9 mouse cellular contexts compared by ENCODE assay signal in genomic region chr5:125466483-125466882, GRCm38 (mm10). TPM values are rescaled to one million over a fixed set of nuclear protein-coding genes. Genes with fewer than 3 reads are reported as not detected.
DNase-seq lines count a peak whose midpoint lies in the region; ATAC-seq and TF ChIP-seq lines count a peak whose summit lies in the region.
"Had no signal": no experiment of that assay in that cellular context is flagged by ENCODE, and none has a peak within 500 bp of the region (broad histone marks: within the 10 kb centered on the region; RNA-seq: fewer than 3 reads in every experiment).

No protein-coding gene starts in this region.

- peak; percentile 50 for DNase-seq in kidney, adult 11 months
- no peak for DNase-seq in kidney, postnatal 14 days
- peak; percentile 3 for DNase-seq in brain, embryonic 14.5 days (ENCODE audit: low read depth)
- no peak for DNase-seq in midbrain, embryonic 11.5 days (ENCODE audit: low spot score, missing footprints)
- DNase-seq in cerebellum, adult 11-12 months = no peak
- no peak for DNase-seq in ovary, postnatal 36 days (ENCODE audit: low spot score)
- DNase-seq: gastrocnemius, postnatal 10 days; layer of hippocampus, adult 9-11 months had no signal

- peaks cover 5% of the 10 kb centered on the region for H3K4me1 ChIP-seq in kidney, embryonic 15.5 days
- peaks cover 5% of the 10 kb centered on the region; the same call in 1 of the 2 replicates for H3K4me1 ChIP-seq in midbrain, embryonic 11.5 days (ENCODE audit: control insufficient read depth, insufficient read depth, low read length)

- no peak for TF ChIP-seq CTCF in brain, embryonic 14.5 days (IDR thresholded peaks at IDR 0.05; ENCODE audit: borderline replicate concordance, extremely low read depth, insufficient read depth, insufficient read length)

- H3K27ac ChIP-seq in kidney, embryonic 15.5 days = no peak overlapping the region
- no peak overlapping the region for H3K27ac ChIP-seq in midbrain, embryonic 11.5 days (ENCODE audit: low read depth, low read length)

- no peaks in the 10 kb centered on the region for H3K27me3 ChIP-seq in kidney, embryonic 15.5 days
- H3K27me3 ChIP-seq in midbrain, embryonic 11.5 days (ENCODE audit: control insufficient read depth, insufficient read depth, low read length) = no peaks in the 10 kb centered on the region

- no peak for ATAC-seq in kidney, embryonic 15.5 days (replicated peaks; ENCODE audit: low FRiP score)
- no peak for ATAC-seq in midbrain, embryonic 11.5 days (ENCODE audit: low FRiP score)

- no peak overlapping the region for H3K9ac ChIP-seq in kidney, embryonic 15.5 days
- H3K9ac ChIP-seq in midbrain, embryonic 11.5 days (ENCODE audit: low read length) = no peak overlapping the region

- TF ChIP-seq POLR2A in brain, embryonic 14.5 days (IDR thresholded peaks at IDR 0.05; ENCODE audit: borderline replicate concordance, extremely low read depth, insufficient read depth, insufficient read length, poor library complexity, severe bottlenecking) = no peak

- WGBS in kidney, embryonic 15.5 days = 89% methylated on average over 5 of the region's 5 CpGs
- WGBS in midbrain, embryonic 11.5 days = 93% methylated on average over 5 of the region's 5 CpGs

- no peak overlapping the region for H3K4me3 ChIP-seq in kidney, embryonic 15.5 days (replicated peaks)
- H3K4me3 ChIP-seq in midbrain, embryonic 11.5 days (ENCODE audit: low read depth, low read length) = no peak overlapping the region

- H3K4me2 ChIP-seq in kidney, embryonic 15.5 days = 0 out of 2 replicates have a peak overlapping the region, but pooled peaks have one; percentile 53
- H3K4me2 ChIP-seq in midbrain, embryonic 11.5 days = peak overlapping the region; percentile 44

- no peaks in the 10 kb centered on the region for H3K36me3 ChIP-seq in kidney, embryonic 15.5 days
- H3K36me3 ChIP-seq in midbrain, embryonic 11.5 days (ENCODE audit: control insufficient read depth, insufficient read depth, low read length) = no peaks in the 10 kb centered on the region

- no peaks in the 10 kb centered on the region for H3K9me3 ChIP-seq in kidney, embryonic 15.5 days (replicated peaks)
- no peaks in the 10 kb centered on the region for H3K9me3 ChIP-seq in midbrain, embryonic 11.5 days (ENCODE audit: control insufficient read depth, low read length)

RNA-seq across cellular contexts. Expression of gene Aacs, which starts 9.1 kb away (rescaled TPM):
- polyA plus RNA-seq in brain, embryonic 14.5 days (2012; rRNA removed) = 69.9 and 73.4 TPM in 2 replicates
- 36.0 and 40.7 TPM in 2 replicates for polyA plus RNA-seq in kidney, embryonic 15.5 days (2015; fragmentation: Nextera tagmentation; extraction: Ambion mirVana)
- 45.6 and 53.2 TPM in 2 replicates for polyA plus RNA-seq in midbrain, embryonic 11.5 days (2014; fragmentation: Nextera tagmentation; extraction: Ambion mirVana)

RNA-seq across cellular contexts. Expression of gene Bri3bp, which starts 25.1 kb away (rescaled TPM):
- 13.0 and 23.5 TPM in 2 replicates for polyA plus RNA-seq in brain, embryonic 14.5 days (2012; rRNA removed)
- 41.5 and 42.0 TPM in 2 replicates for polyA plus RNA-seq in kidney, embryonic 15.5 days (2015; fragmentation: Nextera tagmentation; extraction: Ambion mirVana)
- polyA plus RNA-seq in midbrain, embryonic 11.5 days (2014; fragmentation: Nextera tagmentation; extraction: Ambion mirVana) = 28.4 and 29.4 TPM in 2 replicates

RNA-seq across cellular contexts. Expression of gene Dhx37, which starts 32.6 kb away (rescaled TPM):
- polyA plus RNA-seq in brain, embryonic 14.5 days (2012; rRNA removed) = 27.6 and 31.5 TPM in 2 replicates
- polyA plus RNA-seq in kidney, embryonic 15.5 days (2015; fragmentation: Nextera tagmentation; extraction: Ambion mirVana) = 13.3 and 15.6 TPM in 2 replicates
- polyA plus RNA-seq in midbrain, embryonic 11.5 days (2014; fragmentation: Nextera tagmentation; extraction: Ambion mirVana) = 9.2 and 9.9 TPM in 2 replicates

Comparison
In these comparisons a context has a peak if more than half of its experiments do, and no peak if none do; other contexts are left out.
1. DNase-seq: peak in kidney, adult 11 months (single experiment) and brain, embryonic 14.5 days (single experiment); none in kidney, postnatal 14 days (single experiment), midbrain, embryonic 11.5 days (single experiment), cerebellum, adult 11-12 months (single experiment) and ovary, postnatal 36 days (single experiment).